Mouse (Mus musculus): ENCODE data around the gene Wdhd1. TPM values are rescaled to one million over a fixed set of nuclear protein-coding genes. Genes with fewer than 3 reads are reported as not detected.

The Wdhd1 gene
- total RNA-seq, 2 experiments from 2014 or later = 6.6 to 8.8 TPM

DNA sequence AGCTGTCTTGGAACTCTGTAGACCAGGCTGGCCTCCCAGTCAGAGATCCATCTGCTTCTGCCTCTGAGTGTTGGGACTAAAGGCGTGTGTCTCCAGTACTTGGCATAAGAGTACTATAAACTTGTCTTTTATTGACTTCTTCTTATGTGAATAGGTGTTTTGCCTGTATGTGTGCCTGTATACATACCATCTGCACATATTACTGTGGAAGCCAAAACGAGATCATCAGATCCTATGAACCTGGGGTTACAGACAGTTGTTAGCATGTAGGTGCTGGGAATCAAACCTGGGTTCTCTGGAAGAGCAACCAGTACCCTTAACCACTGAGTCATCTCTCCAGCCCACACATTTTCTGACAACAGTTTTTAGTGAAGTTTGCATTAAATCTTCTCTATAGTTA lies 7.0 kb downstream of the Wdhd1 start:
- DNase-seq (ENCODE audit: low spot score in 2 of 2) = no peak
- no peak overlapping the region for H3K27ac ChIP-seq
- H3K4me3 ChIP-seq = no peak overlapping the region
- TF ChIP-seq CTCF (conservative IDR thresholded peaks at IDR 0.05) = no peak

DNA sequence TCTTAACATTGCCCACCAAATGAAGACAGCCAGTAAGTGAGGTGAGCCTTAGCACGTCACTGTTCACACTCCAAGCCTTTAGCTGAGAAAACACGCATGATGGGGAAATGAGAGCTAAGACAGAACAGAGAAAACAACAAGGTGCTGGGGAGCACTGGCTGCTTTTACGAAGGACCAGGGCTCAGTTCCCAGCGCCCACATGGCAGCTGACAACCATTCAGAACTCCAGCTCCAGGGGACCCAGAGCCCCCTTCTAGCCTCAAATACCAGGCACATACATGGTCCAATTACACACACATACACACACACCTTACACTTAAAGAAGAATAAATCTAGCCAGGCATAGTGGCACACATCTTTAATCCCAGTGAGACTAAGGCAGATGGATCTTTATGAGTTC lies 7.6 kb downstream of the Wdhd1 start:
- Histone ChIP-seq H3K27ac (no peak overlapping the region), H3K4me3 (no peak overlapping the region)
- no peak for DNase-seq (ENCODE audit: low spot score in 2 of 2)
- no peak for TF ChIP-seq CTCF (conservative IDR thresholded peaks at IDR 0.05)

DNA sequence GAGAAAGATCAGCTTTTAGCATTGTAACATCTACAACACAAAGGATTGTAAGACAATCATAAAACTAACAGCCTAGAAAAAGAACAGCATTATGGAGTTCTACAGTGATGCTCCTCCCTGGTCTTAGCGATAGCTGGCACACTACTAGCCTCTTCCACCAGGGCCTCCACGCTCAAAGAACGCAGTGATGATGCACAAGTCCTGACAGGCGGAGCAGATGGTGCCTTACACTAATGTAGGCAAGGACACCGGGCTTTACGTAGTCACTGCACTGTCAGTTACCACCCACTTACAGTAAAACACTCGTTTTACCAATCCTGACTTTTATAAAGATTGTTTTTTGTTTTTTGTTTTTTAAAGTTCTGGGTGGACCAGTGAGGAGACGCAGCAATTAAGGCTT lies 10.8 kb downstream of the Wdhd1 start:
- DNase-seq (ENCODE audit: low spot score in 2 of 2) = peak in 1 of 2 experiments; percentile 19
- peak overlapping the region; percentile 80 for H3K27ac ChIP-seq
- no peak overlapping the region for H3K4me3 ChIP-seq
- peak; percentile 41 for TF ChIP-seq CTCF (conservative IDR thresholded peaks at IDR 0.05)

DNA sequence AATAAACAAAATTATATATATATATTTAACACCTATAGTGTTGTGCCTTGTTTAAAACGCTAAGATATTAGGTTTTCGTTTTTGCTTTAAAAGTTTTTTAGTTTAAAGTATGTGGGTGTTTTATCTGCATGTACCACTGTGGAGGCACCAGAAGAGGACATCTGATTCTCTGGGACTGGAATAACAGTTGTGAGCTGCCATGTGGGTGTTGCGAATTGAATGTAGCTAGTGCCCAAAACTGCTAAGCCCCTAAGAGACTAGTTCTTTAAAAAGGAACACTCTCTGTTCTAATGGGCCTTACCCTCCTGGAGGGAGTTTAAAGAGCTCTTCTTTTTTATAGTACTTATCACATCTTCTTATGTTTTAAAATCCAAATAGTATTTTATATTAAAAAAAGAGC lies 11.8 kb downstream of the Wdhd1 start:
- Histone ChIP-seq H3K27ac (peak overlapping the region; percentile 80), H3K4me3 (no peak overlapping the region)
- TF ChIP-seq CTCF (conservative IDR thresholded peaks at IDR 0.05) = peak; percentile 29
- peak; percentile 35 to 44 for DNase-seq (ENCODE audit: low spot score in 2 of 2)

DNA sequence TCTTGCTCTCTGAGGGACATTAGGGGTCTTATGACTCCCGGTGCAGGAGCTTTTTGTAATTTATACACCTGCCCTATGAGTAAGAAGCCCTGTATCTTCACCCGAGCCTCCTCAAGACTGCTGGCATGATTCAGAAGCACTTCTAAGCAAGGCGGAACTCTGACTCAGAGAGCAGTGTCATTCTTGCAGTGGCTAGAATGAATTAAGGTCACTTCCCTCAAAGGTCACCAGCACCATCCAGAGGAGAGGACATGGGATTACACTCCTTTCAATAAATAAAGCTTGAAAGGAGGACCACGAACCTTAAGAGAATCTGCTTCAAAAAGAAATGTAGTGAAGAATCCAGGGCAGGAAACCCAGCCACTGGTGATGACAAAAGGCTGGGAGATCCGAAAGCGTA lies 26.8 kb downstream of the Wdhd1 start:
- no peak for DNase-seq (ENCODE audit: low spot score in 2 of 2)
- H3K27ac ChIP-seq = no peak overlapping the region
- no peak overlapping the region for H3K4me3 ChIP-seq
- peak; percentile 45 for TF ChIP-seq CTCF (conservative IDR thresholded peaks at IDR 0.05)

DNA sequence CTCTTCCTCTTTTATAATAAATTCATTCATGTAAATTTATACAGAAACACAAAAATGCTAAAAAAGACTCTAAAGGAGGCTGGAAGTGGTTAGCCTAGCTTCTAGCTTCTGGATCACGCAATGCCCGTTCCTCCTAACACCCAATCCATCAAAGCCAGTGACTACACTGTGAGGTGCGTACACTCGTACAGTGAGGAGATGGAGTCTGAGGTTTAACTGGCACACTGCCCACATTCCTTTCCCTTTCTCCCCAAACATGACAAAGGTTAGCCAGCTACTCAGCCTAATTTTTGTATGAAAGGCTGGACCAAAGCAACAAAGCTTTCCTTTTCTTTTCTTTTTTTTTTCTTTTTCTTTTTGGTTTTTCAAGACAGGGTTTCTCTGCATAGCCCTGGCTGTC lies 33.9 kb downstream of the Wdhd1 start:
- DNase-seq (ENCODE audit: low spot score in 2 of 2) = no peak
- no peak overlapping the region for H3K4me3 ChIP-seq
- H3K27ac ChIP-seq = no peak overlapping the region
- TF ChIP-seq CTCF (conservative IDR thresholded peaks at IDR 0.05) = no peak

DNA sequence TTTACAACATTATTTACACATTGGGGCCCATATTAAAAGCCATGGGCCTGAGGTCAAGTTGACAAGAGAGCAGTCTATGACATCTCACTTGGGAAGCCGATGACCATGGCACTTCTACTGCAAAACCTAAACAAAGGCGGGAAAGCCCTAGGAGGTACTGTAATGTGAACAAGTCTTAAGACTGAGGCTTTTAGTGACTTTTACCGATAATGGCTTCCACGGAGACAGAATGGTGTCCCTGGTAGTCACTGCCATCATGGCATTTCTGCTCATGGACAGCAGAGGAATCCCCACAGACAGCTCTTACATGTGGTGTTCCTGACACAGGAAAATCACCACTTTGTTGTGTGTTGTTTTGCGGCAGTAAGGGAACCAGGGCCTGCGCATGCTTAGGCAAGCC lies 35.6 kb downstream of the Wdhd1 start:
- H3K27ac ChIP-seq = no peak overlapping the region
- no peak for TF ChIP-seq CTCF (conservative IDR thresholded peaks at IDR 0.05)
- no peak for DNase-seq (ENCODE audit: low spot score in 2 of 2)

DNA sequence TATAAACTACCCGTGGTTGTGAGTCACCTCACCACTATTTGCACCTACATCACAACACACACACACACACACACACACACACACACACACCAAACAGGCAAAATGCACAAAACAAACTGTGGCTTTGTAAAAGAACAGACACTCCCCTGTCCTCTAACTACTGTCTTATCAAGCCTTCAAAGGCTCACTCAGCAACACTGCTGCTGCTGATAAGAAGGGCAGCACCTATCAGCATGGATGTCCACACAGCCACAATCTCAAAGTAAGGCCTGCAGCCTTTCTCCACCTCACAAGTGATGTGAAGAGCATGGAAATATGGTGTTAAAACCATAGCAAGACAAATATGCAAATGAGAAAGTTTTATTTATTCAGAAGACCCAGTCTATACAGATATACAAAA lies 36.1 kb downstream of the Wdhd1 start:
- no peak for TF ChIP-seq CTCF (conservative IDR thresholded peaks at IDR 0.05)
- DNase-seq (ENCODE audit: low spot score in 2 of 2) = no peak
- Histone ChIP-seq H3K27ac (no peak overlapping the region), H3K4me3 (no peak overlapping the region)

More for the DNA sequence above, 35.6 kb downstream of the Wdhd1 start:
- H3K4me3 ChIP-seq = no peak overlapping the region

DNA sequence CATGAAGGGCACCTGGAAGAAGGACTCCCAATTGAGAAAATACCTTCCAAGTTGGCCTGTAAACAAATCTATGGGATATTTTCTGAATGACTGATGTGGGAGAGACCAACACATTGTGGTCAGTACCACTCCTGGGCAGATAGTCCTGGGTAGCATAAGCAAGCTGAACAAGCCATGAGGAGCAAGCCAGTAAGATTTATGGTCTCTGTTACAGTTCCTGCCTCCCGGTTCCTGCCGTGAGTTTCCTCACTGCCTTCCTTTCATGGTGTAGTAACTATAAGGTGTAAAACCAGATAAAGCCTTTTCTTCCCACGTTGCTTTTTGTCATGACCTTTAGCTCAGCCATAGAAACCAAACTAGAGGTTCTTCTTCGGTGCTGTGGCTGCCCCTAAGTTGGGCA lies 39.4 kb downstream of the Wdhd1 start:
- no peak for DNase-seq (ENCODE audit: low spot score in 2 of 2)
- TF ChIP-seq CTCF (conservative IDR thresholded peaks at IDR 0.05) = no peak
- no peak overlapping the region for H3K4me3 ChIP-seq
- H3K27ac ChIP-seq = no peak overlapping the region

DNA sequence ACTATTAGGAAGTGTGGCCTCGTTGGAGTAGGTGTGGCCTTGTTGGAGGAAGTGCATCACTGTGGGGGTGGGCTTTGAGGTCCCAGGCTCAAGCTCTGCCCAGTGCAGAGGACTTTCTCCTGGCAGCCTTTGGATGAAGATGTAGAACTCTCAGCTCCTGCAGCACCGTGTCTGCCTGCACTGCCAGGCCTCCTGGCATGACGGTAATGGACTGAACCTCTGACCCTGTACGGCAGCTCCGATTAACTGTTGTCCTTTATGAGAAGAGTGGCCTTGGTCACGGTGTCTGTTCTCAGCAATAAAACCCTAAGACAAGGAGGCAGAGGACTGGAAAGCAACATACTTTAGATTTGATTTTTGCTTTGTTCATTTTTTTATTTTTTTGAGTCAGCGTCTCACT lies 40.2 kb downstream of the Wdhd1 start:
- no peak for DNase-seq (ENCODE audit: low spot score in 2 of 2)
- TF ChIP-seq CTCF (conservative IDR thresholded peaks at IDR 0.05) = no peak
- H3K27ac ChIP-seq = no peak overlapping the region
- H3K4me3 ChIP-seq = no peak overlapping the region

DNA sequence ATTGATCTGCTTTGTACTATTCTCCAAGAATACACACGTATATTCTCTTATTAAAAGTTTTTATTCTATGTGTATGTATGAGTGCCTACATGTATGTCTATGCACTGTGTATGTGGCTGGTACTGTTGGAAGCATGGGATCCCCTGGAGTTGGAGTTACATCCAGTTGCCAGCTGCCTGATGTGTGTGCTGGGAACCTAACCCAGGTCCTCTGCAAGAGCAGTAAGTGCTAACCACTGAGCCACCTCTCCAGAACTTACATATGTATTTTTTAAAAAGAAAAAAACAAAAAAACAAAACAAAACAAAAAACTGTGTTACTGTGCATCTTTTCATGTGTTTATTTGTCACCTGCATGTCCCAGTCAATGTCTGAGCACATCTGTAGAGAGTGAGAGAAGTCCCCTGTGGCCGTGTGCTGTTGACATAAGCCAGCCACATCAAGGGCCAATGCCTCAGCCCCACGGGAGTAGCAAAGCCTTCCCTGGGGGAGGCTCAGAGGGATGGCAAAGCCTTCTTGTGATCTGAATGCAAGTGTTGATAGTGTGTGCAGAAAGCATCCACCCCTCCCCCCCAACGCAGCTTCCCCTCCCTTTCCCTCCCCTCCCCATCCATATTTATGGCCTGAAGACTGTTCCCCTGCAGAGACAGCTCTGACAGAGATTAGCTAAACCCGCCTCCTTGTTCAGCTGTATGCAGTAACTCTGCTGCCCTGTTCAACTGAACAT lies 42.0 kb downstream of the Wdhd1 start:
- DNase-seq (ENCODE audit: low spot score in 2 of 2) = no peak
- no peak for TF ChIP-seq CTCF (conservative IDR thresholded peaks at IDR 0.05)
- Histone ChIP-seq H3K4me3 (no peak overlapping the region), H3K27ac (no peak overlapping the region)

DNA sequence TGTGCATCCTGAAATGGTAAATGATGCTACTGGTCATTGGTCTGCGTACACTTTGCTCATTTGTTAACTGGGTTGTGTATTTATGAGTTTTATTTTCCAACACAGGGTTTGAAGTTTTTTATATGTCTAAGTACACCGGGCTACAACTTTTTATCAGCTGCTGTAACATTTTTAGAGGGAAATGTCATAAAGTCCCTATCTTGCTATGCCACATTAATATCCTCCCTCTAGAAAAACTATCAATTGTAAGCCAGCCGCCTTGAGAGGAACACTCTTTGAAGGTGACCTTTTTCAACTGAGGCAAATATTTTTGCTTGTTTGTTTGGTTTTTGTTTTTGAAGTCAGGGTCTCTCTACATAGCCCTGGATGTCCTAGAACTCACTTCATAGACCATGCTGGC lies 42.6 kb downstream of the Wdhd1 start:
- no peak for DNase-seq (ENCODE audit: low spot score in 2 of 2)
- no peak overlapping the region for H3K27ac ChIP-seq
- no peak overlapping the region for H3K4me3 ChIP-seq
- TF ChIP-seq CTCF (conservative IDR thresholded peaks at IDR 0.05) = no peak

DNA sequence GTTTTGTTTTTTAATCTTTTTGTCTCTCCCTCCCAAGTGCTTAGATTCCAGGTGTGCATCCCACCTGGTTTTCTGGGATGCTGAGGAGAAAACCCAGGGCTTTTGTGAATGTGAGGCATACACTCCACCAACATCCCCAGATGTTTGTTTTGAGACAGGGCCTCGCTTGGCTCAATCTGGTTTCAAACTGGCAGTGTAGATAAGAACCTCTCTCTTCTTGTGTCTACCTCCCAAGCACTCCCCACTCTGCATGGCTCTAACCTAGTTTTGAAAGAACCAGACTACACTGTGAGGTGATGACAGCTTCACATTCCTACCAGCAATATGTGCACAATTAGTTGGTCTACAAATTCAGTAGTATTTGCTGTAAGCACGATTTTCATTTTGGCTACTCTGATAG lies 43.1 kb downstream of the Wdhd1 start:
- Histone ChIP-seq H3K4me3 (no peak overlapping the region), H3K27ac (no peak overlapping the region)
- no peak for DNase-seq (ENCODE audit: low spot score in 2 of 2)
- TF ChIP-seq CTCF (conservative IDR thresholded peaks at IDR 0.05) = no peak

DNA sequence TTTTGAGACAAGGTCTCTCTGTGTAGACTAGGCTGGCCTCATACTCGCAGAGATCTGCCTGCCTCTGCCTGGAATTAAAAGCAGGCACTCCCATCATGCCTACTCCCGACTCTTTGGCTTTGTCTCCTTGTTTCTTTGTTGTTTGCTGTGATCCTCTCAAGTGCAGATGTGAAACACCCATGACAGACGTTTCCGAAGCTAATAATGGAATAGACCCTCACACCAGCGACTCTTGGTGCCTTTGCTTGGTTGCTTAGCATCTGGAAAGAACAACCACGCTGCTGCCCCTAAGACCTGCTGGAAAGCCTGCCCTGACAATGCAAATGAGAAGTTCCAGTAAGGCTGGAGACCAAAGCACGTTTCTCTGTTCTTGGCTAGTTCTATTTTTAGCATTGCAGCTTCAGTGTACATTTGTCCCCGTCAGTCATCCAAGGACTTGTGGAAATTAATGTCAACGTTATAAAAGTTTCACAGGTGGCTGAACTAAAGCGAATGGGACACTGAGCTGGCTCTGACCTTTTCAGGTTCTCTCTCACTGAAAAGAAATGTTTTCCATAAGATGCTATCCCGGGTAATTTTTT lies 46.8 kb downstream of the Wdhd1 start:
- H3K27ac ChIP-seq = no peak overlapping the region
- no peak overlapping the region for H3K4me3 ChIP-seq
- TF ChIP-seq CTCF (conservative IDR thresholded peaks at IDR 0.05) = no peak
- no peak for DNase-seq (ENCODE audit: low spot score in 2 of 2)
